Mouse (Mus musculus) skeletal muscle tissue, postnatal 0 days (tissue): ENCODE measurements around the gene Arhgef9. TPM values are rescaled to one million over a fixed set of nuclear protein-coding genes. Genes with fewer than 3 reads are reported as not detected.

Experiments
- polyA plus RNA-seq: library from polyadenylated mRNA; unstranded; fragments of >200 nt; fragmentation: Nextera tagmentation; extraction: Ambion mirVana; gene quantifications from 2 replicates; pipeline ENCODE4 v1.2.1, GENCODE M21; 2015

The Arhgef9 gene
- polyA plus RNA-seq, result 5.5 and 8.4 TPM in 2 replicates

GRCm38 (mm10) chrX:95196104-95196919, at the start of gene Arhgef9:
Gene Arhgef9, minus strand, starts transcription at chrX:95196856.

DNA sequence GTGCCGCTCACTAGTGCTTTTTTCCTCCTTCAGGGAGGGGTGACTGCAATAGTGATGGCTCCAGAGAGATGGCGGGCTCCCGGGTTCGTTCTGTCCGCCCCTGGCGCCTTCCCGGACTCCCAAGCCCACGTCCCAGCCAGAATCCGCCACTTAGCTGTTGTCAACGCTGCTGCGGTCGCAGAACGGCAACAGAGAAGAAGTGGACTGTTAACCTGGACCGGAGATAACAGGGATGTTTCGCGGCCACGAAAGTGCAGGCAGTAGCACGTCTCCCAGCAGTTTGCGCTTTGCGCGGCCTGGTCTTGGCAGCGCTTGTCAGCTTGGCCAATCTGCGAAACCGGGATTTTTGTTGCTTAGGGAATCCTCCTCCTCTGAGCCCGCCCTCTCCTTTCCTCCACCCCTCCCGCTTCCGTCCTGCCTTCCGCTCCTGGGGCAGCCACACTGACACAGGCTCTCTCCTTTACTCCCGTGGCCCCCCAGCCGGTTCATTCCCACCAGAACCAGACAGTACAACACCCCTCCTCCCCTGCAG, 170.2 kb downstream of the Arhgef9 start, which contains the start of gene Spin4:
TSS of gene Spin4 (minus strand) at position 322 of the 532 bp plus-strand sequence.

Other genes with a start within 250 kb of the Arhgef9 start
- gene Spin4, start 170.2 kb downstream of the Arhgef9 start, polyA plus RNA-seq, result 6.5 and 6.7 TPM in 2 replicates
- gene Amer1, start 248.0 kb upstream of the Arhgef9 start, polyA plus RNA-seq, result 7.9 and 8.7 TPM in 2 replicates